Mouse (Mus musculus) olfactory bulb, adult 2 months (tissue): ENCODE results near the gene Gm45521.

ENCODE experiments used
- CTCF ChIP-seq: fragments of 200-500 bp; IDR thresholded peaks from 2 replicates; pipeline ENCODE4 v1.5.1; 2012; ENCODE audit warnings: low read depth, mild to moderate bottlenecking, low read length, moderate library complexity; ENCODE audit not compliant: insufficient read depth
- POLR2A ChIP-seq: fragments of 200-500 bp; IDR thresholded peaks from 2 replicates; pipeline ENCODE4 v1.6.1; 2012; ENCODE audit warnings: mild to moderate bottlenecking, low read depth, low read length, moderate library complexity; ENCODE audit not compliant: insufficient read depth

DNA sequence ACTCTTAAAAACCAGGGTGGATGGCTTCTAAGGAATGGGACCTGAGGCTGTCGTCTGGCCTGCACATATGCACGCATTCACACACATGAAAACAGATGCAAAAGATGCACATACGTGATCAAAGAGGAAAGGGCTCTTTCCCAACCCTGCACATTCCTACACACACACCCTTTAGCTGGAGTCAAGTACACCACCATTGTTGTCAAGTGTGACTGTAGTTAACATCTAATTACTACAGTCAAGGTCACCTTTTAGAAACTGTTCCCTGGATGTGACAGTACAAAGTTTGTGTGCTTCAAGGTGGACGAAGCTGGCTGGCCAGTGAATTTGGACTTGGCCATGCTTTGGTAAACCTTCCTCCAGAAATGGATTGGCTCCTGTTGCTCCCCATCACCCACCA, 24.9 kb upstream of the Gm45521 start:
- no peak for TF ChIP-seq CTCF
- no peak for TF ChIP-seq POLR2A
